Mouse (Mus musculus) testis, adult 2 months (tissue): ENCODE results near the gene Washc2. TPM values are rescaled to one million over a fixed set of nuclear protein-coding genes. Genes with fewer than 3 reads are reported as not detected.
"Not testable (repeated sequence)": the region's sequence is repeated elsewhere in the genome, so short reads cannot be mapped to it uniquely, and the experiment has no call there.

ENCODE experiments used
- H3K27ac ChIP-seq: fragments of 200-500 bp; 2 replicates; pipeline ENCODE4 v1.5.1; 2012; ENCODE audit warnings: low read depth, low read length; ENCODE audit not compliant: control insufficient read depth, insufficient read depth
- H3K27me3 ChIP-seq: fragments of 200-500 bp; 2 replicates; pipeline ENCODE4 v1.6.1; 2012; ENCODE audit warnings: mild to moderate bottlenecking, low read length, moderate library complexity; ENCODE audit not compliant: control insufficient read depth, insufficient read depth
- H3K36me3 ChIP-seq: fragments of 200-500 bp; 2 replicates; pipeline ENCODE4 v1.6.1; 2012; ENCODE audit warnings: mild to moderate bottlenecking, low read length; ENCODE audit not compliant: control insufficient read depth, insufficient read depth
- H3K4me1 ChIP-seq: fragments of 200-500 bp; 2 replicates; pipeline ENCODE4 v1.6.1; 2012; ENCODE audit warnings: low read length; ENCODE audit not compliant: control insufficient read depth, insufficient read depth
- H3K4me3 ChIP-seq: fragments of 200-500 bp; 2 replicates; pipeline ENCODE4 v1.5.1; 2012; ENCODE audit warnings: low read depth, mild to moderate bottlenecking, low read length, moderate library complexity, mixed read lengths; ENCODE audit not compliant: control insufficient read depth
- CTCF ChIP-seq: fragments of 200-500 bp; IDR thresholded peaks from 2 replicates; pipeline ENCODE4 v1.5.1; 2012; ENCODE audit warnings: low read depth, mild to moderate bottlenecking, inconsistent platforms, low read length, moderate library complexity; ENCODE audit not compliant: control insufficient read depth, insufficient read depth, insufficient replicate concordance
- POLR2A ChIP-seq: fragments of 200-500 bp; IDR thresholded peaks from 2 replicates; pipeline ENCODE4 v1.6.1; 2012; ENCODE audit warnings: low read depth, mild to moderate bottlenecking, inconsistent platforms, low read length, moderate library complexity; ENCODE audit not compliant: control insufficient read depth
- polyA plus RNA-seq: library from polyadenylated mRNA; depleted of rRNA; stranded (reverse); fragments of >200 nt; gene quantifications from 2 replicates; pipeline ENCODE4 v1.2.3, GENCODE M21; 2012

The Washc2 gene
- polyA plus RNA-seq, 1 experiment, result 11.3 TPM

- Histone ChIP-seq H3K27me3 (no peaks in the 10 kb centered on the region), H3K36me3 (no peaks in the 10 kb centered on the region), H3K4me3 (peak overlapping the region; percentile 88), H3K4me1 (peaks cover 4% of the 10 kb centered on the region), H3K27ac (peak overlapping the region; percentile 67)
- TF ChIP-seq CTCF (no peak), POLR2A (no peak; the same call in 1 of the 2 replicates)
Measured at GRCm38 (mm10) chr6:116192809-116193311, 15.0 kb upstream of the Washc2 start.

- no peaks in the 10 kb centered on the region for H3K27me3 ChIP-seq
- H3K4me3 ChIP-seq, result peak within 1 kb of the TSS; percentile 88
- peak within 1 kb of the TSS; percentile 67 for H3K27ac ChIP-seq
- no peaks in the 10 kb centered on the region for H3K36me3 ChIP-seq
- H3K4me1 ChIP-seq, result peaks cover 4% of the 10 kb centered on the region
- TF ChIP-seq CTCF (no peak), POLR2A (peak; percentile 90)
Measured at GRCm38 (mm10) chr6:116193394-116194393, 14.1 kb upstream of the Washc2 start, which contains the start of gene Tmcc1. Tmcc1 (minus strand) TSS chr6:116193486.

GRCm38 (mm10) chr6:116195811-116196210 lies 12.0 kb upstream of the Washc2 start:
- Histone ChIP-seq H3K27ac (no peak overlapping the region), H3K27me3 (no peaks in the 10 kb centered on the region), H3K36me3 (no peaks in the 10 kb centered on the region), H3K4me1 (peaks cover 4% of the 10 kb centered on the region), H3K4me3 (peak overlapping the region; percentile 3)
- TF ChIP-seq POLR2A, result no peak

GRCm38 (mm10) chr6:116198173-116198572 lies 9.7 kb upstream of the Washc2 start:
- H3K27ac ChIP-seq, result no peak overlapping the region

GRCm38 (mm10) chr6:116199682-116200081 lies 8.2 kb upstream of the Washc2 start:
- Histone ChIP-seq H3K27ac (no peak overlapping the region), H3K36me3 (no peaks in the 10 kb centered on the region)
- no peak for TF ChIP-seq CTCF
- TF ChIP-seq POLR2A, result no peak

More at GRCm38 (mm10) chr6:116198173-116198572, 9.7 kb upstream of the Washc2 start:
- H3K36me3 ChIP-seq, result no peaks in the 10 kb centered on the region
- no peak overlapping the region for H3K4me3 ChIP-seq
- no peaks in the 10 kb centered on the region for H3K27me3 ChIP-seq
- 0 out of 2 replicates have a peak, but pooled peaks cover 2% of the 10 kb centered on the region for H3K4me1 ChIP-seq
- no peak for TF ChIP-seq CTCF

GRCm38 (mm10) chr6:116227767-116228166 lies 19.9 kb downstream of the Washc2 start:
- Histone ChIP-seq H3K27me3 (no peaks in the 10 kb centered on the region), H3K36me3 (no peaks in the 10 kb centered on the region; the same call in 1 of the 2 replicates), H3K27ac (peak overlapping the region; percentile 53; the same call in 1 of the 2 replicates), H3K4me3 (no peak overlapping the region), H3K4me1 (no peaks in the 10 kb centered on the region)
- no peak for TF ChIP-seq POLR2A
- no peak for TF ChIP-seq CTCF

More at GRCm38 (mm10) chr6:116199682-116200081, 8.2 kb upstream of the Washc2 start:
- H3K4me1 ChIP-seq, result no peaks in the 10 kb centered on the region
- H3K27me3 ChIP-seq, result no peaks in the 10 kb centered on the region
- H3K4me3 ChIP-seq, result no peak overlapping the region

GRCm38 (mm10) chr6:116228785-116229525 lies 21.1 kb downstream of the Washc2 start:
- TF ChIP-seq POLR2A (no peak), CTCF (peak; percentile 89; the same call in 1 of the 2 replicates)
- Histone ChIP-seq H3K36me3 (no peaks in the 10 kb centered on the region; the same call in 1 of the 2 replicates), H3K4me3 (no peak overlapping the region), H3K27ac (no peak overlapping the region), H3K4me1 (no peaks in the 10 kb centered on the region), H3K27me3 (no peaks in the 10 kb centered on the region)

- not testable (repeated sequence) for H3K27me3 ChIP-seq, H3K27ac ChIP-seq, H3K36me3 ChIP-seq
Measured at GRCm38 (mm10) chr6:116234821-116235220, 27.0 kb downstream of the Washc2 start.

More at GRCm38 (mm10) chr6:116234821-116235220, 27.0 kb downstream of the Washc2 start:
- not testable (repeated sequence) for H3K4me3 ChIP-seq, H3K4me1 ChIP-seq
